Mouse (Mus musculus): Measurements from ENCODE around the gene Phf20.
A peak's percentile ranks its signal among the peaks of the same experiment; 100 is the strongest.

Phf20 gene

DNA sequence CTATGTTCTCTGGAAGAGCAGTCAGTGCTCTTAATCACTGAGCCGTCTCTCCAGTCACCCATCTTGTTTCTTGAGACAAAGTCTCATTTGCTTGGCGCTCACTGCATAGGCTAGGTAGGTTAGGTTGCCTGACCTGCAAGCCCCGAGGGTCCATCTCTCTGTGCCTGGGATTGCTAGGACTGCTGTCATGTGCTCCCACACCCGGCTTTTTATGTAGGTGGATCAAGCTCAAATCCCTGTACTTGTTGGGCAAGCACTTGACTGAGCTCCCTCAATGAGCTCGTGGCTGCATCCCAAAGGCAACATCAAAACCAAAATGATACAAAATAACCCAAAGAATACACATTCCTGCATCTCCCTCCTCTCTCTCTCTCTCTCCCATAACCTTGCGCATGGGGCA lies 125.3 kb downstream of the Phf20 start:
- no peak for DNase-seq

DNA sequence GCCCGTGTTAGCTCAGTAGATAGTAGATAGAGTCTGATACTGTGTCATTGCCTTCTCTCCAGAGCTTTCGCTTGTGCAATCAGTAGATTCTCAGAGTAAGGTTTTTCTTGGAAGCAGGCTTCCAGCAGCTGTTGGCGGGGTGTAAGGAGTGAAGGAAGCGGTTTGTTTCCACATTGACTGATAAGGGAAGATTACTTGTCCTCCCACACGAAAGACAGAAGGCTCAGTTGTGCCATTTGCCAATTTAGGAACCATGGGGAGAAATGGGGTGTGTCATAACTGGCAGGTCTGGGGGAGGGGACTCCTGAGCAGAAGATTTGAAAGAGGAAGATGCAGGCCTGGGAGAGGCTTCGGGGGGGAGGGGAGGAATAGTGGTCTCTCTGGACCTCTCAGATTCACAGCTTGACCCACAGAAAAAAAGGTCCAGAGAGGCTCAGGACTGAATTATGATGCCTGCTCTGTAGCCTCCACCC lies 127.9 kb downstream of the Phf20 start:
- no peak for DNase-seq

DNA sequence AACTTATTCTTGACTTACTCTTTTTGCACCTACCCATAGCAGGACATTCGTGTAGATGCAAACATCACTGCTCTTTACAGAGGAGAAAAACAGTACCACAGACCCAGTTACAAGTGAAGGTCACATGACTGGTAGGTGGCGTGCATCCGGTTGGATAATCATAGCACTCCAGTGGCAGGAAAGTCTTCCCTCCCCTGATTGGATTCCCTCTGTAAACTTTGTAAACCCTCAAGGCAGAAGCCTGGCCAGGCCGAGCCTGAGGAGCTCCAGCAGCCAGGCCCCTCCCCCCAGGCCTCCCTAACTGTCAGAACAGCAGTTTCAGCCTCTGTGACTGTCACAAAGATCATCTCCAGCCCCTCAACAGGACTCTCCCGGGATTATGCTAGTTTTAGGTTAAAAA lies 128.4 kb downstream of the Phf20 start:
- DNase-seq = peak; percentile 38

DNA sequence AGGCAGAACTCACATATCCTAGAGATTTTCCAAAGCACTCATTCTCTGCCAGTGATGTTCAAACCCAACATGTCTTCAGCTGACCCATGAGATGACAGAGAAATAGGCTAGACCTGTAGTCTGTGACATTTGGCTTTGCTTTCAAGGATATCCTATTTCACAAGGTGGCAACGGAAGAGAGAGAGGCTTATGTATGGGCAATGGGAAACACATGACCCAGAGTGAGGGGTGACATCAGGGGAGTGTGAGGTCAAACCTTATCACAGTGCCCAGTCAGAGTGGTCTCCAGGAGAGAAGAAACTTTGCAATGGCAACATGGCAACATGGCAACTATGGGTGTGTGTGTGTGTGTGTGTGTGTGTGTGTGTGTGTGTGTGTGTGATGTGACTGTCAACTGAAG lies 134.4 kb downstream of the Phf20 start:
- DNase-seq = no peak

DNA sequence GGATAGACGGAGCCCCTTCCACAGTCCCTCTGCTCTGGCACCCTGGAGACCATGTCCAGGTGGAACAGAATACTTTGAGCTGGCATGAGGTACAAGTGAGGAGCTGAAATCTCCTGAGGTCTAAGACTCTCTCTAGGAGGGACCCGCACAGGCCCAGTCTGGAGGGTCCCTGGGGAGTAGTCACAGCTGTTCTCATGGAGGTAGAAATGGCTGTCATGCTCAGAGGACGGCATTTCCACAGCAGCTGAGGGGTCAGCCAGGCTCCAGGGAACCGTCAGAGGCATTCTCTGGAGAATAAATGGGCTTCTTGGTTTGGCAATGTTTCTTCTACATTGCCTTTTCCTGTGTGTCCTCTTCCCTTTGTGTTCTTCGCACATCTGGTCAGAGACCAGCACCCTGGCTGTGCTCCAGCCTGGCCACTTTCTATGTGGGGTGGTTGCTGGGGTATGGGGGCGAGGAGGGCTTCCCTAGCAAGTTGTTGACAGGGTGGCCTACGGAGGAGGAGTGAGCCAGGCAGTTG lies 135.2 kb downstream of the Phf20 start:
- no peak for DNase-seq

DNA sequence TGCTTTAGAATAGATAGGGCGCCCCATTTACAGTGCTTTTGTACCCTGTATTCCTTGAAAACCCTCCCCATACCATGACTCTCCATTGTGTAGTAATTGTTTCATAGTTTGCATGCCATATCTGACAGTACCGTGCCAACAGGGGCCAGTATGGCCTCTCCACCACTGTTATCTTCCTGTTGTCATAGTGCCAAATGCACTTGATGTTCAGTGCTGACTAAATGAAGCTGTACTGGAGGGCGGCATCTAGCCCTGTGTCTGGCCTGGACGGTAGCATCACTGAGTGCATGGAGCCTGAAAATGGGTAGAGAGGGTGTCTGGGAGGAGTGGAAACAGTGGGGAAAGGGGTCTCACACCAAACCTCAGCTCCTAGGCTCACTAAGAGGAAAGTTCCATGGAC lies 143.8 kb downstream of the Phf20 start:
- DNase-seq = no peak

DNA sequence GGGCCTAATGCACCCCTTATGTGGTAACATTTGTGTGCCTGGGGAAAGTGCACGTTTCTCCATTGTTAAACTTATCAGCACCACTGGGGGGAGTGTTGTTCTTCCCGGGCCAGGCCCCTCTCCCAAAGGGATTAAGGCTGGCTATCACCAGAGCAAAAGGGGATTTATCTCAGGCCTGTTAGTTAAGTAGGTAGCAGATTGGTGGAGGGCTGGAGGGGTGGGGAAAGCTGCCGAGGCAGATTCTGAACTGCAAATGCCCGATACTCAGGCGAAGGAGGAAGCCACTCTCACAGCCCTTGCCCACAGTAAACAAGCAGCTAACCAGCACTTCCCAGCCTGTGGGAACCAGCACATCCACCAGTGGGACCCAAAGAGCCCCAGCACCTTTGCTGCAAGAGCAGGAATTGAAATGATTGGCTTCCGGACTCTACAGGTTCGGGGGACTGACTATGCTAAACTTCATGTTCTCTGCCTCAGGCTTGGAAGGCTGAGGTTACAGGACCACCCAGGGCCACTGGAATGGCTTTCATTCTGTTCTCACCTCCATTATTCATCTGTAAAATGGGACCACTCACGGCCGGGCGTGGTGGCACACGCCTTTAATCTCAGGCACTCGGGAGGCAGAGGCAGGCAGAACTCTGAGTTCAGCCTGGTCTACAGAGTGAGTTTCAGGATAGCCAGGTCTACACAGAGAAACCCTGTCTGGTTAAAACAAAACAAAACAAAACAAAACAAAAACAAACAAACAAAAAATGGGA lies 148.7 kb downstream of the Phf20 start:
- peak; percentile 63 for DNase-seq

DNA sequence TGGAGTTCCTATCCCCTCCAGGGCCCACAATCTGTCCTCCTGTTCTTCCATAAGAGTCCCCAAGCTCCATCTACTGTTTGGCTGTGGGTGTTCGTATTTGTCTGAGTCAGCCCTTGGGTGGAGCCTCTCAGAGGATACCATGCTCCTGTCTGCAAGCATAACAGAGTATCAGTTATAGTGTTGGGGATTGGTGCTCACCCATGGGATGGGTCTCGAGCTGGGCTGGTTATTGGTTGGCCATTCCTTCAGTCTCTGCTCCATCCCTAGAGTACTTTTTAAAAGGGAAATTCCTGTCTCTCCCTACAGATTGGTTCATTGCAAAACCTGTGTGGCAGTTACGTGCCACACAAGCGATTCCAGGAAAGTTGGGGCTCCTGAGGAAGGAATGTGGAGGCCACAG lies 152.5 kb downstream of the Phf20 start:
- DNase-seq = no peak

DNA sequence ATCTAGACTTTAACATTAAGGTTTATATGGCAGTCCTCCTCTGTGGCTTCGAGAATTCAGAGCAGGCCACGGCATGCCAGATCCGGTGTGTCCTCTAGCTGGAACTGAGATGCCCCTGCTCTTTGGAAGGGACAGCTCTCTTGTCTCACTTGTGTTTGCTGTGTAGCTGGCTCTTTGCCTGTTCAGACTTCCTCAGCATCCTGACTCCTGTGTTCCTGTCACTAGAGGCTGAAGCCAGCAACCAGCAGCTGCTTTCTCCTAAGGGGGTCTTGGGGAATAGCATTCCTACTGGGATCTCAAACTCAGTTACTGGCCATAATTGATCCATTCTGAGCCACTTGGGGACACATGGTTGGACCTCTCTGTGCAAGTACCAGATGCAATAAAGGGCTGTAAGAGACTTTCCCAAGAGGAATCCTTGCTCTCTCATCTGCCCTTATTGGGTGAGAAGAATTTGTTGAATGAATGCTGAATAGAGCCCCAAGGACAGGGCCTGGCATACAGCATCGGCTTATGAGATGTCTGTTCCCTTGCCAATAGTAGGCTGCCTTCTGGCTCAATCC lies 153.1 kb downstream of the Phf20 start:
- DNase-seq = no peak

DNA sequence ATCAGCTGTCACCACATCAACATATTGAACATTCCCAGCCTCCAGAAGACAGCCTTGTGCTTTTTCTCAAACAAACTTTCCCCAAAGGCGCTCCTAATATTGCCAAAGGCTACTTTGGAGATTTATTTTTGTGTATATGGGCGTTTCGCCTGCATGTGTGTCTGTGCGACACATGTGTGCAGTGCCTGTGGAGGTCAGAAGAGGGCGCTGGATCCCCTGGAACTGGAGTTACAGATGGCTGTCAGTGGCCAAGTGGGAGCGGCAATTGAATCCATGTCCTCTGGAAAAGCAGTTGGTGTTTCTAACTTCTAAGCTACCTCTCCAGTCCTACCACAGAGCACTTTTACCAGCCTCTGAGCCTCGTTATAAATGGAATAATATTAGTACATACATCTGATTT lies 155.0 kb downstream of the Phf20 start:
- DNase-seq = no peak

DNA sequence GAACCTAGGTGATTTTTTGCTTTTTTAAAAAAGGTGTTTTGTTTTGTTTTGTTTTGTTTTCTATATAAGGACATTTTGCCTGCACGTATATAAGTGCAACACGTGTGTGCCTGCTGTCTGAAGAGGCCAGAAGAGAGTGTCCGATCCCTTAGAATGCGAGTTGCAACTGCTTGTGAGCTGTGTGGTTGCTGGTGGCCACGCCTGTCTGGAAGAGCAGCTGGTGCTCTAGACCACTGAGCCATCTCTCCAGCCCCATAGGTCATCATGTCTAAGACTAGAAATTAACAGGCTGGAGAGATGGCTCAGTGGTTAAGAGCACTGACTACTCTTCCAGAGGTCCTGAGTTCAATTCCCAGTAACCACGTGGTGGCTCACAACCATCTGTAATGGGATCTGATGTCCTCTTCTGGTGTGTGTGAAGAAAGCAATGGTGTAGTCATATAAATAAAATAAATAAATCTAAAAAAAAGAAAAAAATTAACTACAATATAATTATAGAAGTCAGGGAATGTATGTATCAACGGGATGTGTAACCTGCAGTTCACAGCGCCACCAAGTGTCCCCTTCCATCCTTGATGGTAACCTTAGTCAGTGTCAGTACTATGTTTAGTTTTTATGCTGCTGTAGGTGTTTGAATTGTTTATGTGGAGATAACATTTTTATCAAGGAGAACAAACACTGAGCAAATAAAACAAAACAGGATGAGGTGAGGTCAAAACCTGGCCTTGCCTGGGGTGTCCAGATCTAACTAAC lies 156.3 kb downstream of the Phf20 start:
- no peak for DNase-seq

DNA sequence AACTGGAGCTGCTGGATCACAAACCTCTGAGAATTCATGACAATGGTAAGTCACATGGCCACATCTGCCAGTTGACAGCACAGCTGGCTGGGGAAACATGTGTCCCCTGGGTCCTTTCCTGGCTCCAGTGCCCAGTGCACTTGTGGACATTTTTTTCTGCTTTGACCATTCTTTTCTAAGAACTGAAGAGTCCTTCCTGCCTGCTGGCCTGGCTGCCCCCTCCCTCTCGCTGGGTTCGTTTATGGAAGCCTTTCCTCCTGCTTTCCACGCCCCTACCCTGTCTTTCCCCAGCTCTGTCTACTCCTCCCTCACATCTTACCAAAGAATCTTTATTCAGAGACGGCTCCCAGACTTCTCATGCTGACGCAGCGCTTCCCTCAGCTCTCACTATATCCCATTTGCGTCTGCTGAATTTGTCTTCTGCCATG lies 157.0 kb downstream of the Phf20 start:
- peak; percentile 32 for DNase-seq

DNA sequence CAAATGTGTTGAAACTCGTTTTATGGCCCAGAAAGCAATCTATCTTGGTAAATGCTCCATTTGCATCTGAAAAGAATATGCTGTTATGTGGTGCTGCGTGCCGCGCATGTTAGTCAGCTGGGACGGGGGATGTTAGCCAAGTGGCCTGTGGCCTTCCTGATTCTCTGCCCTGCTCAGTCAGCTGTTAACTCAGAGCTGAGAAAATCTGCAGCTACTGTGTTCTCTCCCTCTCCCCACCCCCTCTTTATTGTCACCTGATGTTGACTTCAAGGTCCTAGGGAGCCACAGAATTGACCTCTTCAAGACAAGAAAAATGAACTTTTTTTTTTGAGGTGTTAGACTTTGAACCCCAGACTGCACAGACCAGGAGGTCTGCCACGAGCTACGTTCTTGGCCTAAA lies 159.8 kb downstream of the Phf20 start:
- DNase-seq = peak; percentile 96
